Mouse (Mus musculus) gastrocnemius, postnatal 14 days (tissue): Measurements from ENCODE around the gene Tubb4a. TPM values are rescaled to one million over a fixed set of nuclear protein-coding genes. Genes with fewer than 3 reads are reported as not detected.
A peak's percentile ranks its signal among the peaks of the same experiment; 100 is the strongest.

ENCODE experiments used
- DNase-seq: peaks from one replicate; pipeline ENCODE4 v3.0.0; 2021; ENCODE audit warnings: mixed read lengths
- intact Hi-C: fragments of 180-260 bp; cut with DNase I; formaldehyde crosslinking; loops from one replicate; pipeline ENCODE4 v1.15.1; 2025; ENCODE audit warnings: low total_unique reads
- total RNA-seq, 2 experiments: library from RNA; stranded (reverse); gene quantifications; 2 replicates each; pipeline ENCODE4 v1.2.3; 2021

The Tubb4a gene
- total RNA-seq, 2 experiments from 2014 or later, result 1.5 to 3.3 TPM

DNA sequence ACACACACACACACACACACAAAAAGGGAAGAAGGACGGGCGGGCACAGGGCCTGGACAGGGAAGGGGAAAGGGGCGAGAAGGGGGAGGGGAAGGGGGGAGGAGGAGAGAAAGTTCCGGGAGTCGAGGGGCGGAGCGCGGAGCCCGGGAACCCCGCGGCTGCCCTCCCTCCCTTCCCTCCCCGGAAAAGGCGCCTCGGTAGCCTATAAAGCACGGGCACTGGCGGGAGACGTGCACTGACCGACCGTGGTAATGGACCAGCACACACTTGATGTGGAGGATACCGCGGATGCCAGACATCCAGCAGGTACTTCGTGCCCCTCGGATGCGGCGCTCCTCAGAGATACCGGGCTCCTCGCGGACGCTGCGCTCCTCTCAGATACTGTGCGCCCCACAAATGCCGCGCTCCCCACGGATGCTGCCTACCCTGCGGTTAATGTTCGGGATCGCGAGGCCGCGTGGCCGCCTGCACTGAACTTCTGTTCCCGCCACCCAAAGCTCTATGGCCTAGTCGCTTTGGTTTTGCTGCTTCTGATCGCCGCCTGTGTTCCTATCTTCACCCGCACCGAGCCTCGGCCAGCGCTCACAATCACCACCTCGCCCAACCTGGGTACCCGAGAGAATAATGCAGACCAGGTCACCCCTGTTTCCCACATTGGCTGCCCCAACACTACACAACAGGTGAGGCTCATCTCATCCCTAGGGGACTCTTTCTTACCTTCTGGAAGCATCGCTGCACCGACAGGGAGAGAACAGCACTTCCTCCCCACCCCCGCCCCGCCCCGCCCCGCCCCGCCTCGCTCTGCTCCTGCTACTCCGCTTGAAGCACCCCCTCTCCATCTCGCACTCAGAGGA, 17.8 kb upstream of the Tubb4a start, which contains the start of gene Tnfsf9:
TSS of gene Tnfsf9 (plus strand) at position 145 of the 854 bp plus-strand sequence.
- peak; percentile 43 for DNase-seq
- intact Hi-C loops, result no loop called here

DNA sequence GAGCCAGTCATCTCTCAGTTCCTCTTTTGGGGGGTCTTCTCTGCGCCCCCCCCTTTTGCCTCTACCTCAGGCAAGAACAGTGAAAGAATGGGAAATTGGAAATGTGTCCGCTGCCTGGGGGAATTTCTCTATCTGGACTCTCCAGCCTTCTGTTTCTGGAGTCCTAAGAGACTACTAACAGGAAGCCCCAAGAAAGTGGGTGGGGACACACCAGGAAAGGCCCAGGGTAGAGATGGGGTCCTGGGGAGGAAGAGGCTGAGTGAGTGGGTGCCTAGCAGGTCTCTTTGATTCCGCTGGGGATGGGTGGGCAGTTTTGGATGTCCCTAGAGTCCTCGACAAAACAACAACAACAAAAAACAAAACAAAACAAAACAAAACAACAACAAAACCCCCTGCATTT, 16.9 kb upstream of the Tubb4a start:
- no peak for DNase-seq
- intact Hi-C loops, result no loop called here

DNA sequence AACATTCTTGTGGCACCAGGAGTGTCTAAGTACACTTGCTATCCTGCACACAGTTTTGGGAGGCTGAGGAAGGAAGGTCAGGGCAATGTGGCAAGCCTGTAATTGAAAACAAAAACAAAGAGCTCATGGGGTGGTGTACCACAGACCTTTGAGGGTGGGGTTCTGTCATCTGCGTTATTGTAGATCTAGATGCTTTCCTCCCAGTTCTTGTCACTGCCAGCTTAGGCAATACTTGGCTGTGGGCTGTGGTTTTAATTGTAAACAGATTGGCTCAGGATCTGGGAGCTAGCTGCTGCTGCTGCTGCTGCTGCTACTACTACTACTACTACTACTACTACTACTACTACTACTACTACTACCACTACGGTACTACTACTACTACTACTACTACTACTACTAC, 14.7 kb upstream of the Tubb4a start:
- intact Hi-C loops, result no loop called here
- DNase-seq, result no peak

DNA sequence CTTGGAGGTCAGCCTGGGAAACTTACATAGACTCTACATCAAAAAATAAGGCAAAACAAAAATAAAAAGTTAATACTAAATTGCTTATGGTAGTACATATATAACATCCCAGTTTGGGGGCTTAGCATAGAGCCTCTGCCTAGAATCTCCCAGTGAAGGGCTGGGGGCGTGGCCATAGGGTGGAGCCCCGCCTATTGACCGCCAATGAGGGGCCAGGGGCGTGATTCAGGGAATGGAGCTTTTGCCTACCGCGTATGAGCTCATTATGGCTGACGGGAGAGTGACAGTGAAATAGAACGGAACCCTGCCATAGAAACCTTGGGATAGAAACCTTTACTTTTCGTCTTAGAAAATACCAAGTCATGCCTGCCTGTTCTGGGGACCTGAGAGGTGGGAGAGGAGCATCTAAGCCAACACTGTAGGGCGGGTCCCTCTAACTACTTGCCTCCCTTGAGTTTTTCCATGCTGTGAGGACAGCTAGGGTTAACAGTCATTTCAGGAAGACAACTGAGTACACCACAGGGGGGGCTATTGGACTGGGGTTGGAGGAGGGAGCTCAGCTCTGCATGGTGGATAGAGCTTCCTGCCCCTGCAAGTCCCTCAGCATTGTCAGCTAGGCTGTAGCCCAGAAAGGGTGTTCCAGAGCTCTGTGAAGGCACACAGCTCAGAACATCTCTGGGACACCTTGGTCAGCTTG, 12.2 kb upstream of the Tubb4a start:
- DNase-seq, result no peak
- intact Hi-C loops, result loop anchor here (5.0 to 10.0 kb wide), 2 partner anchors 68 to 235 kb away; no protein-coding TSS in a partner anchor

DNA sequence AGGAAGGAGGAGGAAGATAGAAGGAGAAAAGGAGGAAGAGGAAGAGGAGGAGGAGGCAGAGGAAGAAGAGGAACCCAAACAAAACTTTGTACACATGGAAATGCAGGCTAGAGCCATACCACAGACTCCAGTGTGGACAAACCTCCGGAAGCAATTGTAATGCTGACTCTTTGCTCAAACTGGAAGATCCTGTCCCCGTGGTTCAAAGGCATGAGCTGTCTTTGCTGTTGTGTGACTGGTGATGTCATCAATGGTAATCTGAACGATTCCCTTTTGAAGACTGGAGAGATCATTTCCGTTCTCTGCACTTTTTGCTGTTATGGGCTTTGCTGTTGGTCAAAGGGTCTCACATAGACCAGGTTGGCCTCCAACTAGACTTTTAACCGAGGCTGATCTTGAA, 10.7 kb upstream of the Tubb4a start:
- intact Hi-C loops, result loop anchor here (5.0 to 10.0 kb wide), 2 partner anchors 69 to 236 kb away; no protein-coding TSS in a partner anchor
- DNase-seq, result no peak

DNA sequence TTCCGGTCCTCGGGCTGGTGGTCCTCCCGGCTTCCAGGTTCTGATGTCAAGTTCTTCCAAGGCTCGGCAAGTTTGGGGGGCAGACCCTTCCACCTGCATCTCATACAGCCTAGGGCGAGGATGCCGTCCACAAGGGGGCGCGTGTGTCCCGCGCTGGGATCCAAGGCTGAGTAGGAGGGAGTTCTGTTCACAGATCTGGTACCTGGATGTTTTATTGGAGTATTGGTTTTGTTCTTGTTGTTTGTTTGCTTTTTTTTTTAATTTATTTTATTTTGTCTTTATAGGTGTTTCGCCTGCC, 9.0 kb upstream of the Tubb4a start:
- DNase-seq, result peak; percentile 83
- intact Hi-C loops, result loop anchor here (5.0 to 10.0 kb wide), 2 partner anchors 71 to 238 kb away; no protein-coding TSS in a partner anchor

DNA sequence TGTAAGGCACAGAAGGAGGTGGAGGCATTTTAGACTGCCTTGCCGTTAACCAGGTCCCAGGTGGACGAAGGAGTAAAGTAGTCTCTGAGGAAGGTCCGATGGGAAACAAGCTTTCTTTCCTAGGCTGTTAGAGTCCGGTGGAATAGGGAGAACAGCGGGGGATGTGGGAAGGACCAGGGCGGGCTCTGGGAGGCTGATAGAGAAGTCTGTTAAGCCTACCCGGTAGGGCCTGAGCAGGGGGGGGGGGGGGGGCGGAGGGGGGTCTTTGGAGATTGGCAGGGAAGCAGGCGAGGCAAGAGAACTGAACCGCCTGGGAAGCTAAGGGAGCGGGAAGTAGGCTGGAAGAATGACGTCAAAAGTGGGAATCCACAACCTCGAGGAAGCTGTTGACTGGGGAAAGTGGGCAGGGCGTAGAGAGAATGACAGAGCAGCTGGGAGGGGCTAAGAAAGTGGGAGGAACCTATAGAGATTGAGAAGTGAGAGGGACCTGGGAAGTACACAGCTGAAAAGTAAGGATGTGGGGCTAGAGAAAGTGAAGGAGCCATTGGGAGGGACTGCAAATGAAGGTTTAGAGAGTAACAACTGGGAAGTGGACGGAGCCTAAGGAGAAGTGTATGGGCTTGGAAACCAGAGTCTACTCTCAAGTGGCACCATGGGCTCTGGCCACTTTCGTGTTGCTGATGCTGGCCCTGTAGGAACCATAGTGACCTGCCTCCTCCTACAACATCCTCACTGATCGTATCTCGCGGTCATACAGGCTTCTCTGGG, 8.5 kb upstream of the Tubb4a start:
- intact Hi-C loops, result loop anchor here (5.0 to 10.0 kb wide), 2 partner anchors 71 to 239 kb away; no protein-coding TSS in a partner anchor
- peak; percentile 28 for DNase-seq

DNA sequence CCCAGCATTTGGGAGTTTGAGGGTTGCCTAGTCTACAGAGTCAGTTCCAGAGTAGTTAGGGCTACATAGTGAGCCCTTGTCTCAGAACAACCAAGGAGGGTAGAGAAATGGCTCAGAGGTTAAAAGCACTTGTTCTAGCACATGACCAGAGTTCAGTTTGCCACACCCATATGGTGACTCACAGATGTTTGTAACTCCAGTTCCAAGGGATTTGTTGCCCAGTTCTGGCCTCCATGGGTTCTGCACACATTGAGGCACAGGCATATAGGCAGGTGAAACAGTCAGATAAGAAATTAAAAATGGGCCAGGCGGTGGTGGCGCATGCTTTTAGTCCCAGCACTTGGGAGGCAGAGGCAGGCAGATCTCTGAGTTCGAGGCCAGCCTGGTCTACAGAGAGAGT, 6.6 kb upstream of the Tubb4a start:
- intact Hi-C loops, result loop anchor here (10.0 kb wide), 1 partner anchor 241 kb away; no protein-coding TSS in a partner anchor

DNA sequence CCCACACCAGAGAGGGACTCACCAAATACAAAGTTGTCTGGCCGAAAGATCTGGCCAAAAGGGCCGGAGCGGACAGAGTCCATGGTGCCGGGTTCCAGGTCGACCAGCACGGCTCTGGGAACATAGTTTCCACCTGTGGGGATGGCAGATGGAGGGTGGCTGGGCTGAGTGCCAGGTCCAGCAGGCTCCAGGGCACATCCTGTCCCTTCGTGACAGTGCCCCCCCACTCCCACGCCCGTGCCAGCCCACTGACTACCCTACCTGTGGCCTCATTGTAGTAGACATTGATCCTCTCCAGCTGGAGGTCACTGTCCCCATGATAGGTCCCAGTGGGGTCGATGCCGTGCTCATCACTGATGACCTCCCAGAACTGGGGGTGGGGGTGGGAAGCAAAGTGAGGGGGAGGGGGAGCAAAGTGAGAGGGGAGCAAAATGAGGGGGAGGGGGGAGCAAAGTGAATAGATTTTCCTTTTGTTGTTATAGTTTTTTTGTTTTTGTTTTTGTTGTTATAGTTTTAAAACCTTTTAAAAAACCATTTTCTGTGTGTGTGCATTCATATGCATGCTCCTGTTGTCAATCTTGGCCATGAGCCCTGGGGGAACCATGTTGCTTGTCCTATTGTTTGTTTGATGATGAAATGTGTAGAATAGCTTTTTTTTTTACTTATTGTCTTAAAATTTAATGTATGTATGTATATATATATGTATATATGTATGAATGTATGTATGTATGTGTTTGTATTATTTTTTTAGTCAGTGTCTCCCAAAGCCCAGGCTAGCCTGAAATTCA, 1.4 kb downstream of the Tubb4a start:
- no peak for DNase-seq
- intact Hi-C loops, result no loop called here

More for the DNA sequence above, 6.6 kb upstream of the Tubb4a start:
- DNase-seq, result no peak

DNA sequence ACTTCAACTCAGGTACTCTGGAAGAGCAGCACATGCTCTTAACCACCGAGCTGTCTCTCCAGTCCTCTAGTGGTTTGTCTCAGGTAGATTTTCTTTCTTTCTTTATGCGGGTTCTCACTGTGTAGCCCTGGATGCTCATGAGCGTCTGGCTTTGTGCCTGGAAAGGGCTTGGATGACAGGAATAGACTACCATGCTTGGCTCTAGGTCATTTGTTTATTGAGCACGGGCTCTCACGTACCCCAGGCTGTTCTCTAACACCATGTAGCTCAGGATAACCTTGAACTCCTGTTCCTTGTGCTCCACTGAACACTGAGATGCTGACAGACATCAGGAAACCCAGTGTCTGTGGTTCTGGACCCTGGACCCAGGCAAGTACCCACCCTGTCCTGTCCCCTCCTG, 5.1 kb downstream of the Tubb4a start:
- intact Hi-C loops, result no loop called here
- DNase-seq, result no peak

DNA sequence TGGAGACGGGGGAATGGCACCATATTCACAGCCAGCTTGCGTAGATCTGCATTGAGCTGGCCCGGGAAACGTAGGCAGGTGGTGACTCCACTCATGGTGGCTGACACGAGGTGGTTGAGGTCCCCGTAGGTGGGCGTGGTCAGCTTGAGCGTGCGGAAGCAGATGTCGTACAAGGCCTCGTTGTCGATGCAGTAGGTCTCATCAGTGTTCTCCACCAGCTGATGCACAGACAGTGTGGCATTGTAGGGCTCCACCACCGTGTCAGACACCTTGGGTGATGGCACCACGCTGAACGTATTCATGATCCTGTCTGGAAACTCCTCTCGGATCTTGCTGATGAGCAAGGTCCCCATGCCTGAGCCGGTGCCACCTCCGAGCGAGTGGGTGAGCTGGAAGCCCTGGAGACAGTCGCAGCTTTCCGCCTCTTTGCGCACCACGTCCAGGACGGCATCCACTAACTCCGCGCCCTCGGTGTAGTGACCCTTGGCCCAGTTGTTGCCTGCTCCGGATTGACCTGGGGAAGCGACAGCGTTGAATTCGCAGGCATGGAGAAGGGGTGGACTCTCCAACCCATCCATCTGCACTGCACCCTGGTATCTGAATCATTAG, 6.2 kb downstream of the Tubb4a start:
- DNase-seq, result no peak
- intact Hi-C loops, result no loop called here

DNA sequence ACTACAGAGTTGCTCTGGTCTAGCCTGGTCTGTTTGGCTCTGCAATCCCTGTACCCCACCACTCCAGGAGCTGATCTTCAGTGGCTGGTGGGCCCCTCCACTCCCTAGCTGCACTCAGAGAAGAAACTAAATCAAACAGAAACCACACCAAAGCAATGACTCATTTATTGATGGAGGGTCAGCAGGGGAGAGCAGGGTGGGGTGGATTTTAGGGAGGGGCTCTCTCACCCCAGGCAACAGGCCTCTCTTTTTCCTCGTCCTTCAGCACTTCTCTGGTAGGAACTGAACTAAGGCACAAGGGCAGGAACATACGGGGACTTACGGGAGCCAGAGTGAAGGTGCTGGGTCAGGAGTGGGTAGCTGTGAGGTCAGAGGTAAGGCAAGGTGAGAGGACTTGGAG, 7.7 kb downstream of the Tubb4a start:
- no peak for DNase-seq
- intact Hi-C loops, result no loop called here

DNA sequence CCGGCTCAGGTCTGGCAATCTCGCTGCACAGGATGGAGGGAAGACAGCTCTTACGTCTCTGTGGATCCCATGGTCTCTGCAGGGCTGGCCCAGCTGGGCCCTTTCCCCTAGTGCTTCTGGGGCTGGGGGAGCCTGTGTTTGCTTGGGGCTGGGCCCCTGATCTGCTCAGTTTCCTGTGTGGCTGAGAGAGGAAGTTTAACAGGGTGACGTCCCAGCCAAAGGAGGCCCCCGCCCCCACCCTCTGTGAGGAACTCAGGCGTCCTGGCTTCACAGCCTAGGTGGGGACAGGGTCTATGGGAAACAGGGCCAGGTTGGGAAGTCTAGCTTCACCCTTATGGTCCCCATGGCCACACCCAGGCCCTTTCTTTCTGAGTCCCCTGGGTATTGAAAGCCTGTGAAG, 9.2 kb downstream of the Tubb4a start, which contains the start of gene Dennd1c:
TSS of gene Dennd1c (minus strand) at position 179 of the 400 bp plus-strand sequence.
- intact Hi-C loops, result no loop called here
- DNase-seq, result no peak

DNA sequence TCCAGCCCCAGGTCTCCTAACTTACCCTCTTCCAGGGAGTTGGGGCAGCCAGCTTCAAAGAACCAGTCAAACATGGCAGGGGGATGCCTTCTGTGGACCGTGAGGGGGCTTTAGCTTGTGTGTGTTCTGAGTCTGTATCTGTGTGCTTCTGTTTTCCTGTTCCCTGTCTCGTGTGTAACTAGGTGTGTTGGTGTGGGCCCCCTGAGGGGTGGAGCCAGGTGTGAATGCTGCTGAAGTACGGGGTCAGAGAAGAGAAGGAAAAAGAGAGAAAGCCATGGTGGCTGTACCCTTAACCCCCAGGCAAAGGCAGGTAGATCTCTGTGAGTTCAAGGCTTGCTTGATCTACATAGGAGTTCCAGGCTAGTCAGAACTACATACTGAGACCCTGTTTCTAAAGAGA, 10.7 kb downstream of the Tubb4a start:
- no peak for DNase-seq
- intact Hi-C loops, result no loop called here

DNA sequence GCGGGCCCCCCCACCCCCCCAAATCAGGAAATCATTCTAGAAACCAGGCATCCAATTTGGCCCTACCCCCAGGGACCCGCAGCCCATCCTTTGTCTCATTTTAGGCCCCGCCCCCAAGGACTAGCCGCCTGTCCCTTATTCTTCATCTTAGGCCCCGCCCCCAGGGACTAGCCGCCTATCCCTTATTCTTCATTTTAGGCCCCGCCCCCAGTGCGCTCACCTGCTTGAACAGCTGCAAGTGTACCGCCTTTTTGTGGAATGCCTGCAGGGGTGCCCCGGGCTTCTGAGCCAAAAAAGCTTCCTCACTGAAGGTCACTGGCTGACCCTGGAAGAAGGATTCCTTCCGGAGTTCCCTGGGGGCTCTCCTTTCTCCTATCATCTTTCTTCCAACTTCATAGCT, 16.9 kb downstream of the Tubb4a start:
- intact Hi-C loops, result no loop called here
- no peak for DNase-seq

DNA sequence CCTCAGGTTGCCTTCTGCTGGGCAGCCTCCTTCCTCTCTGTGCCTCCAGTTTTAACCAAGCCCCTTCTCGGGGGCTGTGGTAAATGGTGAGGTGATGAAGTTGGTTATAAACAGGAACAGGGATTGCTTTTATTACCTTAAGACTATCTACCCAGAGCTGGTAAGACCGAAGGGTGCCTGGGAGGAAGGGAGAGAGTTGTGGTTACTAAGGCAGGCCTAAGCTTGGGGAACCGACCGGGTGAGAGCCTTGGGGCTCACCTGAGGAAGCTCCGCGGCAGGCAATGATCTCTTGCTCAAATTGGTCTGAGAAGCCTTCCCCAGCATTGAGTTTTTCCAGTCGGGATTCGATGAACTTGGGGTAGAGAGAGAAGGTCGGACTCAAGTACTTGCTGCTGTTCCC, 17.3 kb downstream of the Tubb4a start:
- intact Hi-C loops, result no loop called here
- no peak for DNase-seq

DNA sequence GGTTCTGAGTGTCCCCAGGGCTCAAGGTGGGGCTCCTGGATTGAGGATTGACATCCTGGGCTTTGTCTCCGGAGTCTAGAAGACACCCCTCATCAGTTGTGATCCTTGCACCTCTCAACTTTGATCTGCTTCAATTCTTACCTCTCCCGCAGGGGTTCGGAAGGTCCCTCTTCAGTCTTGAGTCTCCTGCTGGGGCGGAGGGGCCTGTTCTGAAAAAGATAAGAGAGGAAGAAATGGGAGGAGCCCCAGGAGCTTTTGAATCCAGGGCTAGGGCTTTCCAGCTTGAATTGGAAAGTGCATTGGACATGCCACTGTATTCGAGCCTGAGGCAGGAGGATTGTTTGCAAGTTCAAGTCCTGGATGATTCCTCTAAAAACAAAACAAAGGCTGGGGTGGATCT, 20.7 kb downstream of the Tubb4a start:
- no peak for DNase-seq
- intact Hi-C loops, result no loop called here

DNA sequence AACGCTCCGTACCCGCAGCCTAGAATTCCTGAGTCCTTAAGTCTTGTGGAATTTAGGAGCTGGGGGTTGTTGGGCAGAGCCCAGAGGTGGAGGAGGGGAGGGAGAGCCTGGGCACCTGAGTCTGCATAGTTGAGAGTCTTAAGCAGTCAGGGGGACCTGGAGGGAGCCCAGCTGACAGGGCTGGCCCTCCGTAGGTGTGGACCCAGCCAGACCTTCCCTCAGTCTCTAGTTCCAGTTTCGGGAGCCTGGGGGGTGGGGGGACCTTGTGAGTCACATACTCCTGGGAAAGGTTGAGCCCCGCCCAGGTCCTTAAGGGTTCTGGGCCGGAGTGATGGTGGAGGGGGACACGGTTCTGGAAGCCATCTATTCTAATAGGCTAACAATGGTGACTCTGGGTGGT, 24.6 kb downstream of the Tubb4a start:
- intact Hi-C loops, result loop anchor here (5.0 kb wide), 1 partner anchor 236 kb away; no protein-coding TSS in a partner anchor

DNA sequence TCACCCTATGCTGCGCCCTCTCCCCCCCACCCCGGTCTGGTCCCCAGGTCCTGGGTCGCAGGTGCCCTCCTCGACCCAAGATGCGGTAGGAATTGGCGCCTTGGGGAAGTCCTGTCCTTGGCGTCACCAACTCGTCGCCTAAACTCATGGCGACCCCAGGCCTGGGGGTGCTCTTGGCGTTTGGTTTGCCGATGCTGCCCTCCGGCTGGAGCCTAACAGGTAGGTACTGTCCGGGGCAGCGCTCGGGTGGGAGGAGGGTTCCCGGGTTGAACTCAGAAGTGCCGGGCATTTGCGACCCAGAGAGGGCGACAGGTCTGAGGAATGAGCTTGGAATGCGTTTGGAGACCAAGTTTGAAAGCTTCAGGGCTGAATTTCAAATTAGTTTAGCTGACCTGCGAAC, 25.0 kb downstream of the Tubb4a start:
- intact Hi-C loops, result loop anchor here (5.0 kb wide), 1 partner anchor 235 kb away; no protein-coding TSS in a partner anchor
- DNase-seq, result no peak

More for the DNA sequence above, 24.6 kb downstream of the Tubb4a start:
- no peak for DNase-seq
